Mouse (Mus musculus): ENCODE measurements around the gene Disc1.

Gene Disc1

GRCm38 (mm10) chr8:125128305-125128704 lies 74.3 kb downstream of the Disc1 start:
- DNase-seq (ENCODE audit: low spot score): no peak

DNA sequence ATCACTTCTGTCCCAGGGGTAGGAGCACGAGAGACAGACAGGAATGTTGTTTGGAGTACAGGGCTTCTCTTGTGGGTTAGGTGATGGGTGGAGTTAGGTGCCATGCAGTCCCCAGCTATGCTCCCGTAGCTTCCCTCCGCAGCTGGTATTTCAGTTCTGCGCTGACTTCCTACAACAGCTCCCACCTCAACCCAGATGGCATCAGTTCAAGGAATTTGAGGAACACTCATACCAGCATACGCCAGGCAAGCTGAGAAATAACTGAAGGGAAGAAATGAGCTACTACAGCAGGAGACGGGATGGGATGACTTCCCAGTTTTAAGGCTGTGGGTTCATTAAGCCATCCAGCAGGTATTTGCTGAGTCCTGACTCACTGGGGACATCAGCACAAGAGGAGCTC lies 76.8 kb downstream of the Disc1 start:
- no peak for DNase-seq (ENCODE audit: low spot score)

- DNase-seq (ENCODE audit: low spot score): no peak
Measured at GRCm38 (mm10) chr8:125131265-125131664, 77.3 kb downstream of the Disc1 start.

DNA sequence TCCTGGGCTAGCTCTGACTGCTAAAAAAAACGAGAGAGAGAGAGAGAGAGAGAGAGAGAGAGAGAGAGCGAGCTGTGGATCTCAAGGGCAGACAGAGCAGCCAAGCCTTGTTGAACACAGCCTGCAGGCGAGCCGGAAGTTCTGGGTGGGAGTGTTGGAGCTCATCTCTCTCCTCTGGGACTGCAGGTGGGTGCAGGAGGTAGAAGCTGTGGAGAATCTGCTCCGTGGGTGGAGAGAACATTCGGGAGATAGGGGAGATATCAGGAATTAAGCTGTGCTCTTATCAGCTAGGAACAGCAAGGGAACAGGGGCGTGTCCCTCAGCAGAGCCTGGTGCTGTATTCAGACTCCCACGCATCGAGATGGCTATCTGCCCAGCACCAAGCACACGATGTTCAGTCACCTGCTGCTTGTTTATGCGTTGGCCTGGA lies 79.7 kb downstream of the Disc1 start:
- peak; percentile 71 for DNase-seq (ENCODE audit: low spot score)

DNA sequence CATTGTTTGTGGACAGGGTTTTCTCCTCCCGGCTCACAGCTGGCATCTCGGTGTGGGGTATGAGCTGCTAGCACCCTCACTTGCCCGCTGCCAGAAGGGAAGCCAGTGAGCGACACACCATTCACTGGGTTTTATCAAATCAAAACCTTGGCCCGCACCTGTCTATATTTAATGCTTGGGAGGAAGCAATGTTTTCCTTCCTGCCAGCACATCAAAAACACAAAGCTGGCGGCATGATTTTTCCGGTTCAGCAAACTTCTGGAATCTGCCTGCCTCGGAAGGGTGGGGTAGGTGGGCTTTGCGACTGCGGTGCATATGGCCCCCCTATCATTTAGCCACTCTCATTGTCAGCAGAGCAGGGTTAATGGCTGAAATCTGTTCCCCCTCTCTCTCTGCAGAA lies 80.9 kb downstream of the Disc1 start:
- no peak for DNase-seq (ENCODE audit: low spot score)

DNA sequence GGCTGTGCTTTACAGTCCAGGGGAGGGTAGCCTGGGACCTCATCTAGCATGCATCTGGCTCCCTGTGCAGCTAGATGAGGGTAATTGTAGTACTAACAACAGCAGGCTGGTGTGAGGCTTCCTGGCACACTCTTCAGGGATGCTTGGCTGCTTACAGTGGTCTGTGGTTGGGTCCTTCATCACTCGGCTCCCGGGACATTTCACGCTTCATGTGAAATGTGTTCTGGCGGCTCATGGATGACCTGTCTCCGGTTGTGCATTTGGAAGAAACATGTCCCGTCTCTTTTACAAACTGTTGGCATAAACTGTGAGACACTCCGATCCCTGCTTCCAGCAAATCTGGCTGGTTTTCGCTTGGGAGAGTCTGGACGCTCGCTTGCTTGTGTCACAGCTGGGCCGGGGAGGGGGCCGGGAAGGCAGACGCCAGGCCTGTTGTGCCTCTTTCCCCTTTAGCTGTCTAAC lies 85.7 kb downstream of the Disc1 start:
- no peak for DNase-seq (ENCODE audit: low spot score)

DNA sequence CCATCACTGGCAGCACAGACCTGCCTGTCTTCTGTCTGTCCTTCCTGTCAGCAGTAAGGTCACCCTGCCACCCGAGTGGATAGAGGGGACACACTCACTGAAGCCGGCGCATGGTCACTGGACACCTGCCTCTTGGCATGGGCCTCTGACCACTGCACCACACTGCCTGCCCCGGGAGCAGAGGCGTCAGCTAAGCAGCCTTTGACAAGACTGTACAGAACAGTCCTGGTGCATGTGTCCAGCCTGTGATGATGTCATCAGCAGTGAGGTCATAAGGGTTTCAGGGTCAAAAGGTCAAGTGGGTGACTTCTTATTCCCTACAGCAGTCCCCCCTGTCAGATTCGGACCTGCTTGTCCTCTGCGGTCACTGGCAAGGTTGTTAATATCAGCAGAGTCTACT lies 87.0 kb downstream of the Disc1 start:
- no peak for DNase-seq (ENCODE audit: low spot score)

DNA sequence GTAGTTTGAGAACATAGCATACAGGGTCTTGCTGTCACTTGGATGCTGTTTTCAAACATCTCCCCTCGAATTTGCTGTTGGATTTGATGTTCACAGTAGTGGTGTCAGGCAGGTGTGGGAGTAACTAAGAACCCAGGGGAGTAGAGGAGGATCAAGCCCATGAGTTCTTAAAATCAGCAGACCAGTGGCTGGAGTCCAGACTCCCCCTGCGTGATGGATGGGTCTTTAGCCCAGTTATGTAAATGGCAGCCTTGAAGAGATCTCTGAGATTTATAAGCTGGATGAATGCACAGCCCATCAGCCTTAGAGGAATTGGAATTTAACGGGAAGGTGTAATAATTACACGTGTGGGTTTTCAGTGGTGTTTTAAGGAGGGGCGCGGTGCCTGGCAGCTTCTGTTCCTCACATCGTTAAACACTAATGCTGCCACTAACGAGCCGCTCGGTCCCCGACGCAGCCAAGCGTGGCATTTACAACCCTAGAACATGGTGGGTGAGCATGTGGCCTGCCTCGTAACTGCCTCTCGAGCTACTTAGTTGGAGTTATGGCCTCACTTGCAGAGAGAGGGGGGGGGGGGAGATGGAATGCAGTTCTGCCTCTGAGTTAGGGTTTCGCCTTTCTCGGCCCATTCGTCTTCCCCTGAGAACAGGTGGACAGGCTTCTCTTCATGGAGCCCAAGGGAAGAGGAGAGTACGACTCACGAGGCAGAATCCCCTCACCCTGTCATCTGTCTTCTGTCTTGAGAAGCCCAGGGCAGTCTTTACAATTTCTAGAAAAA lies 103.1 kb downstream of the Disc1 start:
- DNase-seq (ENCODE audit: low spot score): no peak

DNA sequence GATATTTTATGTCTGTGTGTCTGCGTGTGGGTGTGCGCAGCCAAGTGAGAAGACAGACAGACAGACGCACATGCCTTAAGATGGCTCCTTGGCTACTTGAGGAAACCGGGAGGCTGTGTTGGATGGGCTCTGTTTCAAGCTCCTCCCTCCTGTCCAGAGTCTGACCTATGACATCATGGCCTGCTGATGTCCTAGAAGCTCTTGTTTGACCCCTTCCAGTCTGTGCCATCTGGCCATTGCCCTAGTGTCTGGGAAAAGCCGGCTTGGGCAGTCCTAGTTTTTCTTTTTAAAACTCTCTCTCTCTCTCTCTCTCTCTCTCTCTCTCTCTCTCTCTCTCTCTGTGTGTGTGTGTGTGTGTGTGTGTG lies 103.6 kb downstream of the Disc1 start:
- DNase-seq (ENCODE audit: low spot score): no peak

DNA sequence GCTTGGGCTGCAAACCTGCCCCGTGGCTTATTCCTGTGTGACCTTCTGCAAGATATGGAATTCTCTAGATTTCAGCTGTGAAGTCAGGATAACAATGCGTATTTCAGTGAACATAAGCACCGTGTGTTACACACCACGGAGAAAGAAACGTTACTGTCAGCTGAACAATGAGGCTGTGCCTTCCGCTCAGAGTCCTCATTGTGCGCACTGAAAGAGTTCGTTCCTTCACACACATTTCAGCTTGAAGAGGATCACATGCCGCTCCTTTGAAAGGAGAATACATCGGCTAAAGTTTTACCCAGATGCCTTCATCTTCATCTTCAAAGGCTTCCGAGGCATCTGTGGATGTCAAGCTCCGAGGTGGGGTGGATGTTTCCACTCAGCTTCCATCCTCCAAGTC lies 105.4 kb downstream of the Disc1 start:
- DNase-seq (ENCODE audit: low spot score): no peak

DNA sequence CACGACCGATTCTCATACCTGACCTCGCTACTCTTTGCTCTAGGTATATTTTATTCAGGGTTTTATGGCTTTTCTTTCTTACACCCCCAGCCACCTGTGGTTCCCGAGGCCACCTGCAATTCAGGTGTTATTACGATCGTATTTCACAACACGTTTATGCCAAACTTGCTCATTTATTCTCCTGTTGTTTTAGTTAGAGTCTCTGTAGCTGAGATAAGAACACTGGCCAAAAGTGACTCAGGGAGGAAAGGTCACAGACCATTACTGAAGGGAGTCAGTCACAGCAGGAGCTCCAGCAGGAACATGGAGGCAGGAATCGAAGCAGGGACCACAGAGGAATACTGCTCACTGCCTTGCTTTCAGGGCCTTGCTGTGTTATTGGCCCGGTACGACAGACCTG lies 109.5 kb downstream of the Disc1 start:
- no peak for DNase-seq (ENCODE audit: low spot score)

GRCm38 (mm10) chr8:125163906-125164305 lies 109.9 kb downstream of the Disc1 start:
- DNase-seq (ENCODE audit: low spot score): no peak

GRCm38 (mm10) chr8:125165505-125166446 lies 111.8 kb downstream of the Disc1 start:
- no peak for DNase-seq (ENCODE audit: low spot score)

GRCm38 (mm10) chr8:125166545-125166944 lies 112.5 kb downstream of the Disc1 start:
- no peak for DNase-seq (ENCODE audit: low spot score)

GRCm38 (mm10) chr8:125166988-125167387 lies 113.0 kb downstream of the Disc1 start:
- no peak for DNase-seq (ENCODE audit: low spot score)

- no peak for DNase-seq (ENCODE audit: low spot score)
Measured at GRCm38 (mm10) chr8:125169628-125170027, 115.6 kb downstream of the Disc1 start.

GRCm38 (mm10) chr8:125171531-125171930 lies 117.5 kb downstream of the Disc1 start:
- no peak for DNase-seq (ENCODE audit: low spot score)

GRCm38 (mm10) chr8:125174237-125174636 lies 120.2 kb downstream of the Disc1 start:
- DNase-seq (ENCODE audit: low spot score): no peak

DNA sequence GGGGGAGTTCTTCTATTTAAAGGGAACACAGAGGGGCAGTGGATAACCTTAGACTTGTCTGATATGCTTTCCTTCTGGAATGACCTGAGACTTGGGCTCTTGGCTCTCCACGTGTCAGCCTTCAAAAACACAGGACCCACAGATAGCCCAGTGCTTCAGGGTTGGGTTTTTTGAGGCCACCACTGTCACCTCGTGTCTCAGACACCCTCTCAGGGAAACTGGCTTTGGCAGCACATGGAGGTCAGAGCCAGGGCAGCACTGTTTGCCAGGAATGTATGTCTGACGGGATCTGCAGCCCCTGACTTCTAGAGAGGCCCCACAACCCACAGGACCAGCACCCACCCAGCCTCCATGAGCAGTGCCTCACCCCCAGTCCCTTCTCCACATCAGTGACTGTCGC lies 120.9 kb downstream of the Disc1 start:
- DNase-seq (ENCODE audit: low spot score): no peak

- DNase-seq (ENCODE audit: low spot score): no peak
Measured at GRCm38 (mm10) chr8:125175661-125176060, 121.7 kb downstream of the Disc1 start.

GRCm38 (mm10) chr8:125177091-125177490 lies 123.1 kb downstream of the Disc1 start:
- no peak for DNase-seq (ENCODE audit: low spot score)

- no peak for DNase-seq (ENCODE audit: low spot score)
Measured at GRCm38 (mm10) chr8:125177958-125178357, 124.0 kb downstream of the Disc1 start.

Data from layer of hippocampus, adult 9-10 months (tissue).